Mouse (Mus musculus) hindbrain, embryonic 10.5 days (tissue): ENCODE results near the gene Ncoa5. TPM values are rescaled to one million over a fixed set of nuclear protein-coding genes. Genes with fewer than 3 reads are reported as not detected.

ENCODE experiments used
- DNase-seq: peaks from one replicate; pipeline ENCODE4 v3.0.0-alpha.2; 2017; ENCODE audit warnings: low spot score
- H3K27ac ChIP-seq: fragments of 300-500 bp; sonication (generic); 2 replicates; pipeline ENCODE4 v1.5.1; 2016; ENCODE audit warnings: mild to moderate bottlenecking, moderate library complexity
- H3K27me3 ChIP-seq: fragments of 300-500 bp; sonication (generic); 2 replicates; pipeline ENCODE4 v1.6.1; 2016; ENCODE audit warnings: mild to moderate bottlenecking; ENCODE audit not compliant: poor library complexity, insufficient read depth, severe bottlenecking
- H3K36me3 ChIP-seq: fragments of 300-500 bp; sonication (generic); 2 replicates; pipeline ENCODE4 v1.6.1; 2016; ENCODE audit warnings: mild to moderate bottlenecking, moderate library complexity
- H3K4me1 ChIP-seq: fragments of 300-500 bp; sonication (generic); replicated peaks from 2 replicates; pipeline ENCODE4 v1.6.1; 2016; ENCODE audit warnings: mild to moderate bottlenecking
- H3K4me3 ChIP-seq: fragments of 300-500 bp; sonication (generic); 2 replicates; pipeline ENCODE4 v1.5.1; 2016; ENCODE audit warnings: mild to moderate bottlenecking, moderate library complexity
- H3K9me3 ChIP-seq: fragments of 300-500 bp; sonication (generic); 2 replicates; pipeline ENCODE4 v1.6.1; 2016; ENCODE audit warnings: mild to moderate bottlenecking, moderate library complexity
- WGBS: fragments of 180-500 bp; shearing (Covaris S2); methylation state at CpG from one replicate; pipeline ENCODE4 v1.1.7; 2016; 5-methylcytosine and 5-hydroxymethylcytosine counted together
- polyA plus RNA-seq: library from polyadenylated mRNA; unstranded; fragments of >200 nt; fragmentation: Nextera tagmentation; extraction: Ambion mirVana; gene quantifications from 2 replicates; pipeline ENCODE4 v1.2.1, GENCODE M21; 2016

Ncoa5 gene
- polyA plus RNA-seq, 1 experiment from 2014 or later: 102 TPM

GRCm38 (mm10) chr2:165001958-165002357, 32.7 kb downstream of the Ncoa5 start:
- H3K36me3 ChIP-seq: peaks cover 89% of the 10 kb centered on the region
- H3K4me3 ChIP-seq: no peak overlapping the region

GRCm38 (mm10) chr2:164997721-164998428, 36.8 kb downstream of the Ncoa5 start:
- DNase-seq: peak; percentile 29
- Histone ChIP-seq H3K27ac (peak overlapping the region; percentile 9; the same call in 1 of the 2 replicates), H3K27me3 (peaks cover 71% of the 10 kb centered on the region), H3K4me1 (peaks cover 20% of the 10 kb centered on the region), H3K4me3 (peak overlapping the region; percentile 42), H3K36me3 (peaks cover 58% of the 10 kb centered on the region), H3K9me3 (no peaks in the 10 kb centered on the region)
- WGBS: 3% methylated on average over 51 of the region's 52 CpGs

More at GRCm38 (mm10) chr2:165001958-165002357, 32.7 kb downstream of the Ncoa5 start:
- no peak for DNase-seq
- H3K27me3 ChIP-seq: peaks cover 35% of the 10 kb centered on the region
- no peak overlapping the region for H3K27ac ChIP-seq
- no peaks in the 10 kb centered on the region for H3K9me3 ChIP-seq
- WGBS: 95% methylated on average over 13 of the region's 13 CpGs
- peaks cover 20% of the 10 kb centered on the region for H3K4me1 ChIP-seq

GRCm38 (mm10) chr2:164996848-164997720, 37.6 kb downstream of the Ncoa5 start:
- H3K27ac ChIP-seq: peak overlapping the region; percentile 9; the same call in 1 of the 2 replicates
- H3K36me3 ChIP-seq: peaks cover 50% of the 10 kb centered on the region
- peaks cover 21% of the 10 kb centered on the region for H3K4me1 ChIP-seq
- peaks cover 71% of the 10 kb centered on the region for H3K27me3 ChIP-seq
- peak overlapping the region; percentile 42 for H3K4me3 ChIP-seq
- DNase-seq: peak; percentile 26
- WGBS: 10% methylated on average over 49 of the region's 49 CpGs
- no peaks in the 10 kb centered on the region for H3K9me3 ChIP-seq

GRCm38 (mm10) chr2:164995976-164996375, 38.7 kb downstream of the Ncoa5 start:
- H3K9me3 ChIP-seq: no peaks in the 10 kb centered on the region
- H3K4me3 ChIP-seq: no peak overlapping the region
- no peak for DNase-seq
- H3K4me1 ChIP-seq: peaks cover 32% of the 10 kb centered on the region
- peaks cover 71% of the 10 kb centered on the region for H3K27me3 ChIP-seq
- no peak overlapping the region for H3K27ac ChIP-seq
- H3K36me3 ChIP-seq: peaks cover 39% of the 10 kb centered on the region
- WGBS: 67% methylated on average over 11 of the region's 11 CpGs

- 59% methylated on average over 21 of the region's 21 CpGs for WGBS
- no peak for DNase-seq
- H3K27me3 ChIP-seq: peaks cover 65% of the 10 kb centered on the region
- no peak overlapping the region for H3K4me3 ChIP-seq
- H3K27ac ChIP-seq: no peak overlapping the region
- peaks cover 28% of the 10 kb centered on the region for H3K36me3 ChIP-seq
- H3K4me1 ChIP-seq: peaks cover 33% of the 10 kb centered on the region
- no peaks in the 10 kb centered on the region for H3K9me3 ChIP-seq
Observed at GRCm38 (mm10) chr2:164994659-164995428, 39.8 kb downstream of the Ncoa5 start.

- Histone ChIP-seq H3K27ac (no peak overlapping the region), H3K4me1 (peaks cover 35% of the 10 kb centered on the region), H3K27me3 (peaks cover 58% of the 10 kb centered on the region), H3K9me3 (no peaks in the 10 kb centered on the region), H3K4me3 (no peak overlapping the region), H3K36me3 (peaks cover 21% of the 10 kb centered on the region)
- no peak for DNase-seq
- WGBS: 91% methylated on average over 11 of the region's 11 CpGs
Observed at GRCm38 (mm10) chr2:164994156-164994555, 40.5 kb downstream of the Ncoa5 start.

GRCm38 (mm10) chr2:164991808-164992207, 42.9 kb downstream of the Ncoa5 start:
- Histone ChIP-seq H3K27me3 (peaks cover 38% of the 10 kb centered on the region), H3K27ac (no peak overlapping the region), H3K4me1 (peaks cover 22% of the 10 kb centered on the region), H3K9me3 (no peaks in the 10 kb centered on the region), H3K4me3 (no peak overlapping the region), H3K36me3 (peaks cover 10% of the 10 kb centered on the region)
- WGBS: 55% methylated on average over 10 of the region's 10 CpGs
- no peak for DNase-seq

- H3K36me3 ChIP-seq: peaks cover 13% of the 10 kb centered on the region
- peaks cover 36% of the 10 kb centered on the region for H3K27me3 ChIP-seq
- no peaks in the 10 kb centered on the region for H3K9me3 ChIP-seq
- no peak overlapping the region for H3K4me3 ChIP-seq
- no peak overlapping the region for H3K27ac ChIP-seq
- no peak for DNase-seq
- 85% methylated on average over 3 of the region's 3 CpGs for WGBS
- peaks cover 27% of the 10 kb centered on the region for H3K4me1 ChIP-seq
Observed at GRCm38 (mm10) chr2:164991111-164991510, 43.6 kb downstream of the Ncoa5 start.

- Histone ChIP-seq H3K4me1 (peaks cover 37% of the 10 kb centered on the region), H3K4me3 (no peak overlapping the region), H3K36me3 (peaks cover 8% of the 10 kb centered on the region), H3K9me3 (no peaks in the 10 kb centered on the region), H3K27me3 (peaks cover 13% of the 10 kb centered on the region), H3K27ac (0 out of 2 replicates have a peak overlapping the region, but pooled peaks have one; percentile 29)
- WGBS: 63% methylated on average over 13 of the region's 13 CpGs
- DNase-seq: no peak
Observed at GRCm38 (mm10) chr2:164988777-164989176, 45.9 kb downstream of the Ncoa5 start.

GRCm38 (mm10) chr2:164986371-164987027, 48.2 kb downstream of the Ncoa5 start:
- H3K27ac ChIP-seq: no peak overlapping the region
- WGBS: 78% methylated on average over 14 of the region's 14 CpGs

GRCm38 (mm10) chr2:164985962-164986361, 48.7 kb downstream of the Ncoa5 start:
- Histone ChIP-seq H3K27ac (no peak overlapping the region), H3K4me1 (peaks cover 29% of the 10 kb centered on the region), H3K36me3 (0 out of 2 replicates have a peak, but pooled peaks cover 7% of the 10 kb centered on the region), H3K9me3 (no peaks in the 10 kb centered on the region), H3K4me3 (no peak overlapping the region), H3K27me3 (peaks cover 23% of the 10 kb centered on the region)
- 86% methylated on average over 6 of the region's 6 CpGs for WGBS
- no peak for DNase-seq

More at GRCm38 (mm10) chr2:164986371-164987027, 48.2 kb downstream of the Ncoa5 start:
- 0 out of 2 replicates have a peak, but pooled peaks cover 7% of the 10 kb centered on the region for H3K36me3 ChIP-seq
- no peaks in the 10 kb centered on the region for H3K9me3 ChIP-seq
- peaks cover 31% of the 10 kb centered on the region for H3K4me1 ChIP-seq
- H3K4me3 ChIP-seq: no peak overlapping the region
- peaks cover 23% of the 10 kb centered on the region for H3K27me3 ChIP-seq
- no peak for DNase-seq

GRCm38 (mm10) chr2:164979749-164980148, 54.9 kb downstream of the Ncoa5 start:
- WGBS: 27% methylated on average over 7 of the region's 7 CpGs
- Histone ChIP-seq H3K27me3 (peaks cover 16% of the 10 kb centered on the region), H3K27ac (no peak overlapping the region), H3K36me3 (0 out of 2 replicates have a peak, but pooled peaks cover 3% of the 10 kb centered on the region), H3K4me1 (peaks cover 19% of the 10 kb centered on the region), H3K4me3 (no peak overlapping the region), H3K9me3 (no peaks in the 10 kb centered on the region)
- DNase-seq: peak; percentile 58
